Mouse (Mus musculus): ENCODE data around the gene Sf3b6. TPM values are rescaled to one million over a fixed set of nuclear protein-coding genes. Genes with fewer than 3 reads are reported as not detected.

The Sf3b6 gene
- polyA plus RNA-seq, 1 experiment from 2014 or later, result 279 TPM

DNA sequence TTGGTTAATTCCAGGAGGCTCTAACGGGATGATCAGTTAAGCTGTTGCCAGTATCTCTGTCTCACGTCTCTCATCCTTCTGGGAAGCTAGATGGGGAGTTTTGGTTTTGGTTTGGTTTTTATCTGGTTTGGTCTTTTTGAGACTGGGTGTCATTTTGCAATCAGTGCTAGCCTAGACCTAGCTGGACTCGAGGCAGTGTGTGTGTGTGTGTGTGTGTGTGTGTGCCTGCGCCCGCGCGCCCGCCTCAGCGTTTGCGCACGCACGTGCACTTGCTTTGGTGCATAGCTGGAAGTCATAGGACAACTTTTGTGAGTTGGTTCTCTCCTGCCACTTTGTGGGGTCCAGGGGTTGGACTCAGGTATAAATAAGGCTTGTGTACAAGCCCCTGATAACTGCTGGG lies 26.4 kb downstream of the Sf3b6 start:
- H3K27ac ChIP-seq (ENCODE audit: low read depth, low read length), result peak overlapping the region; percentile 48; the same call in 1 of the 2 replicates
- 0 out of 2 replicates have a peak, but pooled peaks cover 2% of the 10 kb centered on the region for H3K27me3 ChIP-seq (ENCODE audit: control insufficient read depth, insufficient read depth, low read length)
- no peaks in the 10 kb centered on the region for H3K9me3 ChIP-seq (ENCODE audit: control insufficient read depth, low read length)
- peaks cover 11% of the 10 kb centered on the region for H3K4me1 ChIP-seq (ENCODE audit: control insufficient read depth, insufficient read depth, low read length)
- WGBS, result under 1% methylated on average over 12 of the region's 12 CpGs
- no peaks in the 10 kb centered on the region for H3K36me3 ChIP-seq (ENCODE audit: control insufficient read depth, insufficient read depth, low read length)
- H3K4me2 ChIP-seq (ENCODE audit: low read depth, low read length), result peak overlapping the region; percentile 76
- peak overlapping the region; percentile 41 for H3K9ac ChIP-seq (replicated peaks; ENCODE audit: low read depth, low read length)
- ATAC-seq (ENCODE audit: low read depth), result 0 out of 2 replicates have a peak, but pooled peaks have one; percentile 19
- peak overlapping the region; percentile 58 for H3K4me3 ChIP-seq (ENCODE audit: low read depth, low read length)

DNA sequence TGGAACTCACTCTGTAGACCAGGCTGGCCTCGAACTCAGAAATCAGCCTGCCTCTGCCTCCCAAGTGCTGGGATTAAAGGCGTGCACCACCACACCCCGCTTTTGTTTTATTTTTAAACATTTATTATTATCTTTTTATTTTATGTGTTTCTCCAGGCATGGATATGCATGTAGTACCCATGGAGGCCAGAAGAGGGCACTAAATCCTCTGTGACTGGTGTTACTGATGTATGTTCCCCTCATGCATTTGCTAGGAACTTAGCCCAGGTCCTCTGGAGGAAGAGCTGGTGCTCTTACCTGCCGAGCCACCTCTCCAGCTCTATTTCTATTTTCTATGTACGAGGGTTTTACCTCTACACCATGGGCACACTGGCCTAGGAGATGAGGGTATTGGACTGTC lies 38.8 kb downstream of the Sf3b6 start:
- Histone ChIP-seq H3K27me3 (ENCODE audit: control insufficient read depth, insufficient read depth, low read length) (no peaks in the 10 kb centered on the region), H3K9me3 (ENCODE audit: control insufficient read depth, low read length) (no peaks in the 10 kb centered on the region), H3K4me3 (ENCODE audit: low read depth, low read length) (no peak overlapping the region), H3K27ac (ENCODE audit: low read depth, low read length) (no peak overlapping the region), H3K9ac (replicated peaks; ENCODE audit: low read depth, low read length) (no peak overlapping the region), H3K4me2 (ENCODE audit: low read depth, low read length) (no peak overlapping the region), H3K36me3 (ENCODE audit: control insufficient read depth, insufficient read depth, low read length) (no peaks in the 10 kb centered on the region), H3K4me1 (ENCODE audit: control insufficient read depth, insufficient read depth, low read length) (no peaks in the 10 kb centered on the region)
- ATAC-seq (ENCODE audit: low read depth), result no peak
- WGBS, result 93% methylated on average over 5 of the region's 5 CpGs

DNA sequence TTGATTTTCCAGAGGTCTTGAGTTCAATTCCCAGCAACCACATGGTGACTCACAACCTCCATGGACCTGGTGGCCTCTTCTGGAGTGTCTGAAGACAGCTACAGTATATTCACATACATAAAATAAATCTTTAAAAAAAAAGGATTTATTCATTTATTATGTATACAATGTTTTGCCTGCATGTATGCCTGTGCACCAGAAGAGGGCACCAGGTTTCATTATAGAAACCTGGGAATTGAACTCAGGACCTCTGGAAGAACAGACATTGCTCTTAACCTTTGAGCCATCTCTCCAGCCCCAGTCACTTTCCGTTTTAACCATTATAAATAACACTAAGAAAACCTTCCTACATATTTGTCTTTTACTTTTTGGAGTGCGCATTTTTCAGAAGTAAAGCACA lies 39.5 kb downstream of the Sf3b6 start:
- Histone ChIP-seq H3K9me3 (ENCODE audit: control insufficient read depth, low read length) (no peaks in the 10 kb centered on the region), H3K9ac (replicated peaks; ENCODE audit: low read depth, low read length) (no peak overlapping the region), H3K4me3 (ENCODE audit: low read depth, low read length) (no peak overlapping the region), H3K36me3 (ENCODE audit: control insufficient read depth, insufficient read depth, low read length) (no peaks in the 10 kb centered on the region), H3K4me2 (ENCODE audit: low read depth, low read length) (no peak overlapping the region), H3K4me1 (ENCODE audit: control insufficient read depth, insufficient read depth, low read length) (no peaks in the 10 kb centered on the region), H3K27ac (ENCODE audit: low read depth, low read length) (no peak overlapping the region), H3K27me3 (ENCODE audit: control insufficient read depth, insufficient read depth, low read length) (no peaks in the 10 kb centered on the region)
- 96% methylated on average over 2 of the region's 2 CpGs for WGBS
- ATAC-seq (ENCODE audit: low read depth), result no peak

- 42% methylated on average over 11 of the region's 11 CpGs for WGBS
- peak; percentile 73; the same call in 1 of the 2 replicates for ATAC-seq (ENCODE audit: low read depth)
- H3K27ac ChIP-seq (ENCODE audit: low read depth, low read length), result peak overlapping the region; percentile 66; the same call in 1 of the 2 replicates
Measured at GRCm38 (mm10) chr12:4859241-4859914, 42.0 kb downstream of the Sf3b6 start.

GRCm38 (mm10) chr12:4862672-4863071 lies 45.3 kb downstream of the Sf3b6 start:
- 89% methylated on average over 4 of the region's 4 CpGs for WGBS
- Histone ChIP-seq H3K36me3 (ENCODE audit: control insufficient read depth, insufficient read depth, low read length) (no peaks in the 10 kb centered on the region), H3K27ac (ENCODE audit: low read depth, low read length) (no peak overlapping the region), H3K9me3 (ENCODE audit: control insufficient read depth, low read length) (no peaks in the 10 kb centered on the region), H3K4me2 (ENCODE audit: low read depth, low read length) (no peak overlapping the region), H3K4me1 (ENCODE audit: control insufficient read depth, insufficient read depth, low read length) (no peaks in the 10 kb centered on the region), H3K4me3 (ENCODE audit: low read depth, low read length) (no peak overlapping the region), H3K27me3 (ENCODE audit: control insufficient read depth, insufficient read depth, low read length) (no peaks in the 10 kb centered on the region), H3K9ac (replicated peaks; ENCODE audit: low read depth, low read length) (no peak overlapping the region)
- no peak for ATAC-seq (ENCODE audit: low read depth)

More at GRCm38 (mm10) chr12:4859241-4859914, 42.0 kb downstream of the Sf3b6 start:
- no peaks in the 10 kb centered on the region for H3K36me3 ChIP-seq (ENCODE audit: control insufficient read depth, insufficient read depth, low read length)
- H3K27me3 ChIP-seq (ENCODE audit: control insufficient read depth, insufficient read depth, low read length), result no peaks in the 10 kb centered on the region
- no peaks in the 10 kb centered on the region for H3K4me1 ChIP-seq (ENCODE audit: control insufficient read depth, insufficient read depth, low read length)
- H3K4me2 ChIP-seq (ENCODE audit: low read depth, low read length), result no peak overlapping the region
- no peak overlapping the region for H3K9ac ChIP-seq (replicated peaks; ENCODE audit: low read depth, low read length)
- H3K9me3 ChIP-seq (ENCODE audit: control insufficient read depth, low read length), result no peaks in the 10 kb centered on the region
- H3K4me3 ChIP-seq (ENCODE audit: low read depth, low read length), result no peak overlapping the region

- no peak overlapping the region for H3K9ac ChIP-seq (replicated peaks; ENCODE audit: low read depth, low read length)
- H3K4me3 ChIP-seq (ENCODE audit: low read depth, low read length), result no peak overlapping the region
- H3K36me3 ChIP-seq (ENCODE audit: control insufficient read depth, insufficient read depth, low read length), result no peaks in the 10 kb centered on the region
- H3K4me2 ChIP-seq (ENCODE audit: low read depth, low read length), result no peak overlapping the region
- no peaks in the 10 kb centered on the region for H3K9me3 ChIP-seq (ENCODE audit: control insufficient read depth, low read length)
- 81% methylated on average over 4 of the region's 4 CpGs for WGBS
- no peaks in the 10 kb centered on the region for H3K4me1 ChIP-seq (ENCODE audit: control insufficient read depth, insufficient read depth, low read length)
- ATAC-seq (ENCODE audit: low read depth), result no peak; the same call in 1 of the 2 replicates
- H3K27me3 ChIP-seq (ENCODE audit: control insufficient read depth, insufficient read depth, low read length), result no peaks in the 10 kb centered on the region
- H3K27ac ChIP-seq (ENCODE audit: low read depth, low read length), result no peak overlapping the region
Measured at GRCm38 (mm10) chr12:4863654-4864337, 46.5 kb downstream of the Sf3b6 start.

GRCm38 (mm10) chr12:4864338-4864690 lies 47.0 kb downstream of the Sf3b6 start:
- H3K27me3 ChIP-seq (ENCODE audit: control insufficient read depth, insufficient read depth, low read length), result no peaks in the 10 kb centered on the region
- no peak; the same call in 1 of the 2 replicates for ATAC-seq (ENCODE audit: low read depth)
- H3K4me1 ChIP-seq (ENCODE audit: control insufficient read depth, insufficient read depth, low read length), result no peaks in the 10 kb centered on the region
- H3K4me2 ChIP-seq (ENCODE audit: low read depth, low read length), result no peak overlapping the region
- H3K27ac ChIP-seq (ENCODE audit: low read depth, low read length), result no peak overlapping the region
- H3K36me3 ChIP-seq (ENCODE audit: control insufficient read depth, insufficient read depth, low read length), result no peaks in the 10 kb centered on the region
- WGBS, result 66% methylated on average over 4 of the region's 4 CpGs
- H3K9me3 ChIP-seq (ENCODE audit: control insufficient read depth, low read length), result no peaks in the 10 kb centered on the region
- no peak overlapping the region for H3K9ac ChIP-seq (replicated peaks; ENCODE audit: low read depth, low read length)
- H3K4me3 ChIP-seq (ENCODE audit: low read depth, low read length), result no peak overlapping the region

- no peak overlapping the region for H3K4me2 ChIP-seq (ENCODE audit: low read depth, low read length)
- H3K9ac ChIP-seq (replicated peaks; ENCODE audit: low read depth, low read length), result no peak overlapping the region
- WGBS, result 83% methylated on average over 8 of the region's 8 CpGs
- no peak overlapping the region for H3K27ac ChIP-seq (ENCODE audit: low read depth, low read length)
- no peaks in the 10 kb centered on the region for H3K27me3 ChIP-seq (ENCODE audit: control insufficient read depth, insufficient read depth, low read length)
- no peak for ATAC-seq (ENCODE audit: low read depth)
- no peaks in the 10 kb centered on the region for H3K9me3 ChIP-seq (ENCODE audit: control insufficient read depth, low read length)
- no peak overlapping the region for H3K4me3 ChIP-seq (ENCODE audit: low read depth, low read length)
- H3K4me1 ChIP-seq (ENCODE audit: control insufficient read depth, insufficient read depth, low read length), result no peaks in the 10 kb centered on the region
- no peaks in the 10 kb centered on the region for H3K36me3 ChIP-seq (ENCODE audit: control insufficient read depth, insufficient read depth, low read length)
Measured at GRCm38 (mm10) chr12:4868924-4869323, 51.6 kb downstream of the Sf3b6 start.

- ATAC-seq (ENCODE audit: low read depth), result no peak
- no peaks in the 10 kb centered on the region for H3K4me1 ChIP-seq (ENCODE audit: control insufficient read depth, insufficient read depth, low read length)
- H3K9ac ChIP-seq (replicated peaks; ENCODE audit: low read depth, low read length), result no peak overlapping the region
- no peak overlapping the region for H3K4me2 ChIP-seq (ENCODE audit: low read depth, low read length)
- H3K27ac ChIP-seq (ENCODE audit: low read depth, low read length), result no peak overlapping the region
- H3K4me3 ChIP-seq (ENCODE audit: low read depth, low read length), result no peak overlapping the region
- no peaks in the 10 kb centered on the region for H3K36me3 ChIP-seq (ENCODE audit: control insufficient read depth, insufficient read depth, low read length)
- no peaks in the 10 kb centered on the region for H3K9me3 ChIP-seq (ENCODE audit: control insufficient read depth, low read length)
- 92% methylated on average over 5 of the region's 5 CpGs for WGBS
- no peaks in the 10 kb centered on the region for H3K27me3 ChIP-seq (ENCODE audit: control insufficient read depth, insufficient read depth, low read length)
Measured at GRCm38 (mm10) chr12:4871260-4871659, 53.9 kb downstream of the Sf3b6 start.

All from neural tube, embryonic 14.5 days (tissue).